Mouse (Mus musculus) midbrain, embryonic 10.5 days (tissue): ENCODE data around the gene Poc1a. TPM values are rescaled to one million over a fixed set of nuclear protein-coding genes. Genes with fewer than 3 reads are reported as not detected.
A peak's percentile ranks its signal among the peaks of the same experiment; 100 is the strongest.

ENCODE experiments used
- DNase-seq: peaks from one replicate; pipeline ENCODE4 v3.0.0-alpha.2; 2017; ENCODE audit warnings: low spot score
- H3K27ac ChIP-seq: fragments of 300-500 bp; sonication (generic); replicated peaks from 2 replicates; pipeline ENCODE4 v1.5.1; 2016; ENCODE audit warnings: mild to moderate bottlenecking
- H3K27me3 ChIP-seq: fragments of 300-500 bp; sonication (generic); 2 replicates; pipeline ENCODE4 v1.6.1; 2016; ENCODE audit warnings: low read depth, mild to moderate bottlenecking; ENCODE audit not compliant: poor library complexity, severe bottlenecking
- H3K36me3 ChIP-seq: fragments of 300-500 bp; sonication (generic); 2 replicates; pipeline ENCODE4 v1.6.1; 2016; ENCODE audit warnings: mild to moderate bottlenecking, moderate library complexity
- H3K4me1 ChIP-seq: fragments of 300-500 bp; sonication (generic); 2 replicates; pipeline ENCODE4 v1.6.1; 2016
- H3K4me3 ChIP-seq: fragments of 300-500 bp; sonication (generic); 2 replicates; pipeline ENCODE4 v1.5.1; 2016; ENCODE audit warnings: mild to moderate bottlenecking, moderate library complexity
- H3K9me3 ChIP-seq: fragments of 300-500 bp; sonication (generic); replicated peaks from 2 replicates; pipeline ENCODE4 v1.6.1; 2016; ENCODE audit warnings: mild to moderate bottlenecking
- WGBS: fragments of 180-500 bp; shearing (Covaris S2); methylation state at CpG from one replicate; pipeline ENCODE4 v1.1.7; 2016; 5-methylcytosine and 5-hydroxymethylcytosine counted together
- polyA plus RNA-seq: library from polyadenylated mRNA; unstranded; fragments of >200 nt; fragmentation: Nextera tagmentation; extraction: Ambion mirVana; gene quantifications from 2 replicates; pipeline ENCODE4 v1.2.1, GENCODE M21; 2016

The Poc1a gene
- polyA plus RNA-seq, 1 experiment from 2014 or later: 46.6 TPM

DNA sequence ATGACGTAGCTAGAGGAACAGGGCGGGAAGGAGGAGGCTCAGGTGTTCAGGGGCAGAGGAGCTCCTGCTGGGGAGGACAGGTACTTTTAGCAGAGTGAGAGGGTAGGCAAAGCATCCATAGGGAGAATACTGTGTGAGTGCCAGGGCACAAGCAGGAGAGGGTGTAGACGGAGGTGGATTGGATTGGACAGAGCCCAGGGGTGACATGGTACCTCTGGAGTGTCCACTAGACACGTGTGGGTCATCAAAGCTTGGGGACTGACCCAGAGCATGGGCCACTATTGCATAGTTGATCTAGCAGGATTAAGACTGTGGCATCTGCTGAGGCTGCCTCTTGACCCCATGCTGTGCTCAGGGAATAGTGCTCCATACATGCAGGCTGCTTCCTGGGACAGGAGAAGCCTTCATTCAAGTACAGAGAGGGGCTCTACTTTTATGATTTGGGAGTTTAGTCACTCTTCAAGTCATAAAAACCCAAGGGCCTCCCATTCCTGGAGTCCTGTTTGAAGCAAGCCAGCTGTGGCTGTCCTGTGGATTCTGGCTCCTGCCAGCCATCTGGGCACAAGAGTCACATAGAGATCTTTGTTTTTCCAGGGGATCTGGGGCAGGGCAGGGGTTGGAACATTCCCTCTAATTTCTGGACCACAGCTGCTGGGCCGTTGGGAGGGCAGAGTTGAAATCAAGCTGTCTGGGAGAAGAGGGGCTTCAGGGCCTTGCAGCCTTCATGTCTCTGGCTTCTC lies 48.1 kb downstream of the Poc1a start:
- H3K27me3 ChIP-seq: no peaks in the 10 kb centered on the region
- peaks cover 18% of the 10 kb centered on the region for H3K36me3 ChIP-seq
- H3K27ac ChIP-seq: 0 out of 2 replicates have a peak overlapping the region, but pooled peaks have one; percentile 7
- no peak overlapping the region for H3K4me3 ChIP-seq
- H3K9me3 ChIP-seq: no peaks in the 10 kb centered on the region
- 75% methylated on average over 5 of the region's 5 CpGs for WGBS
- H3K4me1 ChIP-seq: peaks cover 34% of the 10 kb centered on the region
- DNase-seq: no peak

DNA sequence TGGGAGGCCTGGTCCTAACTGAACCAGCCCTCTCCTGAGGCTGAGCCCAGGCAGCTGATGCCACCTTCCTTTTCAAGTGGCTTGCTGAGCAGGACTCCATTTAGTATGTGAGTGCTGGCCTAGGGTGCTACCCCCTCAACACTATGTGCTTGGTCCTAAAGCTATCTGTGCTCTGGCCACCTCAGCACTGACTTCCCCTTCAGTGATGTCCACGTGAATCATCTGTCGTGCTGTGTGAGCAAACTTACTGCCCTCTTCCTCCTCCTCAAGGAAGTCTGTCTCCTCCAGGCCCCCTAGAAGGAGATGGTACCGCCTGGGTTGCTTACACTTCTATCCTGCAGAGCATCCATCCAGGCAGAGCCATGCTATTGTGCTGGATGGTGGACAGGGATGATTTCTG lies 51.9 kb downstream of the Poc1a start:
- Histone ChIP-seq H3K27ac (no peak overlapping the region), H3K9me3 (no peaks in the 10 kb centered on the region)
- WGBS: 86% methylated on average over 3 of the region's 3 CpGs

DNA sequence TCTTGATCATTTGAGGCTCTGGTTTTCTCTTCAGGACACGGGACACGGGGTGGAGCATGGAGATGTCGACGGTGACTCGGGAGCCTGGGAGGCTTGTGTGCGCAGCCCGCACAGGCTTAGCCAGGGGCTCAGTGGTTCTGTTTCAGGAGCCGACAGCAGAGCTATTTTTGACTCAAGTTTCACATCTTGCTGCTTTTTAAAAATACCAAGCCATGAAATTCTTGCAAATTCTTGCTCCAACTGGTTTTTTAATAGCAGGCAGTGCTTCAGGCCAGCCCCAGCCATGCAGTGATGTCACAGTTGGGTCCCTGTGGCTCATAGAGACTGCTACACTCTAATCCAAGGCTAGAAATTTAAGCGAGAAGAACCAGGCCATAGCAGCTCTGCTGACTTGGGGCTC lies 56.8 kb downstream of the Poc1a start:
- peaks cover 3% of the 10 kb centered on the region; the same call in 1 of the 2 replicates for H3K36me3 ChIP-seq
- DNase-seq: no peak
- H3K4me1 ChIP-seq: peaks cover 60% of the 10 kb centered on the region
- H3K27ac ChIP-seq: peak overlapping the region; percentile 89
- 85% methylated on average over 9 of the region's 9 CpGs for WGBS
- no peaks in the 10 kb centered on the region for H3K27me3 ChIP-seq
- H3K9me3 ChIP-seq: no peaks in the 10 kb centered on the region
- H3K4me3 ChIP-seq: no peak overlapping the region

More for the DNA sequence above, 51.9 kb downstream of the Poc1a start:
- H3K36me3 ChIP-seq: peaks cover 21% of the 10 kb centered on the region
- H3K27me3 ChIP-seq: no peaks in the 10 kb centered on the region
- no peak for DNase-seq
- H3K4me3 ChIP-seq: no peak overlapping the region
- peaks cover 35% of the 10 kb centered on the region for H3K4me1 ChIP-seq

DNA sequence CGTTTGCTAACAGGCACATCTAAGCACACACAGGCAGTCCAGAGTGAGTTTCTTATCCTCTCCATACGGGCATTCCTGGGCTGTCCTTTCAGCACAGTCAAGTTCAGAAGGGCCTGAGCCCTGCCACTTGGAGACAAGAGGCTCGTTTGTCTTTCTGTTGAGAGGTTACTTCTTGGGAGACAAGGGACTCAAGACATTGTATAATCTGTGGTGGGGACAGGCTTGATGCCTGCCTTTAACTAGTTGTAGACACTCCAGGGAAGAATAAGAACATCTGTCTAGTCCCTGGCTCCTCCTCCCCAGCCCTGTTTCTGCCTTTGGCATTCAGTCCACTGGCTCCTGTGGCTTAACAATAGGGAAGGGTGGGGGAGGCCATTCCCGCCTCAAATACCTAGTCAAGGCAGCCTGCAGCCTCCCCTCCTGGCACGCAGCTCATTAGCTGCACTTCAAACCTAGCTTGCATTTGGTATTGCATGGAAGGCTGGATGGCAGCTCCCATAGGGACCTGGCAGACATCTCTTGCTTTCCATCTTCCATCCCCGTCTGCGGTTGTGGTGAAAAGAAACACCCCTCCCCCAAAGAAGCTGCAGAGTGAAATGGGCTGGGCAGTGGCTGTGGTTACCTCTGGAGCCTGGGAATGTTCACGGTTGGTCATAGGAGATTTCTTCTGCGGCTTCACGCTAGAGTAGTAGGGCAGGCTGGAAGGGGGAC lies 57.8 kb downstream of the Poc1a start:
- Histone ChIP-seq H3K36me3 (peaks cover 2% of the 10 kb centered on the region; the same call in 1 of the 2 replicates), H3K4me1 (peaks cover 62% of the 10 kb centered on the region), H3K4me3 (peak overlapping the region; percentile 30; the same call in 1 of the 2 replicates), H3K9me3 (no peaks in the 10 kb centered on the region), H3K27me3 (no peaks in the 10 kb centered on the region), H3K27ac (peak overlapping the region; percentile 89)
- WGBS: 11% methylated on average over 10 of the region's 10 CpGs
- DNase-seq: peak; percentile 71

DNA sequence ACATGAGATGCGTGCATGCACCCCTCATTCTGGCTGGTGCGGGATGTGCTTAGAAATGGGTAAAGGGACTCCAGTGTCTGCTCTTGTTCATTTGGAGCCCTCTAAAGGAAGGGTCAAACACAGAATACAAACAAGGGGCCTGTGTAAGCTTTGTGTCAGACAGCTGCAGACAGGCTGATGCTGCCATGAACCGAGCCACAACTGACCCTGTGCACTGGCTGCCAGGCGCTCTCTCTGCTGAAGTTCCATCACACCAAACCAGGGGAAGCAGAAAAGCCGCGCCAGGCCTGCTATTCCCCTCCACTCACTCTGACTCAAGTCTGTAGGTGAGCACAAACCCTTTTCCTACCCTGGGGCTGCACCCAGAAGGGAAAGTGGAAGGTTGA lies 58.3 kb downstream of the Poc1a start:
- peak; percentile 37 for DNase-seq
- WGBS: 41% methylated on average over 6 of the region's 6 CpGs
- Histone ChIP-seq H3K9me3 (no peaks in the 10 kb centered on the region), H3K4me1 (peaks cover 62% of the 10 kb centered on the region), H3K36me3 (peaks cover 2% of the 10 kb centered on the region; the same call in 1 of the 2 replicates), H3K27me3 (no peaks in the 10 kb centered on the region), H3K27ac (peak overlapping the region; percentile 89), H3K4me3 (peak overlapping the region; percentile 30; the same call in 1 of the 2 replicates)

DNA sequence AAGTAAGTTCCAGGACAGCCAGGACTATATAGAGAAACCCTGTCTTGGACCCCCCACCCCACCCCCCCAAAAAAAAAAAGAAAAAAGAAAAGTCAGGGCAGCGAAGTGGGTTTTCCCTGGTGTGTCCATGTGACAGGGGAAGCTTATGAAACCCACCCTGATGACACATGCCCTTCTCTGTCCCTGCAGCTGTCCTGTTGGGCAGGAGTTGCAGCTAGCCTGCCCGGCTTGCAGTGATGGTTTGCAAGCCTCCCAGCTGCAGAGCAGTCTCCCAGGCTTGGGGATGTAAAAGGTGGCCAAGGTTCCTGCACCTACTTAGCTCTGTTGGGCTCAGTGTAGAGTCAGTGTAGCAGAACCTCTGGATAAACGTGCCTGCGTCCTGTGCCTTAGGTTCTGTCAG lies 58.9 kb downstream of the Poc1a start:
- DNase-seq: no peak
- no peaks in the 10 kb centered on the region for H3K36me3 ChIP-seq
- peak overlapping the region; percentile 89 for H3K27ac ChIP-seq
- H3K27me3 ChIP-seq: no peaks in the 10 kb centered on the region
- no peaks in the 10 kb centered on the region for H3K9me3 ChIP-seq
- 86% methylated on average over 4 of the region's 4 CpGs for WGBS
- no peak overlapping the region for H3K4me3 ChIP-seq
- peaks cover 68% of the 10 kb centered on the region for H3K4me1 ChIP-seq

DNA sequence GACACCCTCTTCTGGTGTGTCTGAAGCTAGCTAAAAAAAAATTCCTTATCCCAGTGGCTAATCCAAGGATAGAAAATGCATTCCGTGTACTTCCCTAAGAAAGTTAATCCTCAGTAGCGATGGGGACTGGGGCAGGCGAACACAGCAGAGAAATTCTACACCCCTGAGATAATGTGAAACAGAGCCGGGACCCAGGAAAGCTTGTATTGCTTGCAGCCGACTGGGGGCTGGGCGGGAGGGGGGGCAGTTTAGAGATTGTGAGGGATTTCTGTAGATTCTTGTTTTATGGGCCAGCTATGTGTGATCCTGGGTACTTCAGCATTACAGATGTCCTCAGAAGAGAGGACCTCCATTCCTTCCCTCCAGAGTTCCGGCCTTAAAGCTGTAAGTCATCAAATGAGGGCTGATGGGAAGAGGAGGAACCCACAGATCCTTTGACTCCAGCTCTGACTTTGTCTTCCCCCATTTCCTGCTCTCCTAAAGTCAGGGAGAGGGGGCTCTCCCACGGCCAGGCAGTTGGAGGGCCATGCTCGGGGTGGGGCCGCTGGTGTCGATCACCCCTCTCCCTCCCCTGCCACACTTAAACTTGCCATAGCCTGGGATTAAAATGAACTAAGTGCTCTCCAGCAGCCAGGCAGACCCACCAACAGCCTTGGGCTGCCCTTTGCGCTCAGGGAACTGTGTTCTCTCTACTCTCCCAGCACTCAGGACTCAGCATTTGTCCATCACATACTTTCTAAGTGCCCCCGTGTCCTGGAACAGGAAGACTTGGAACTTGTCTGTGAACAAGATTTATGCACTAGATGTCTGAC lies 59.8 kb downstream of the Poc1a start:
- Histone ChIP-seq H3K4me1 (peaks cover 78% of the 10 kb centered on the region), H3K36me3 (no peaks in the 10 kb centered on the region), H3K9me3 (no peaks in the 10 kb centered on the region), H3K4me3 (no peak overlapping the region), H3K27ac (peak overlapping the region; percentile 72), H3K27me3 (no peaks in the 10 kb centered on the region)
- DNase-seq: no peak
- WGBS: 61% methylated on average over 13 of the region's 13 CpGs

DNA sequence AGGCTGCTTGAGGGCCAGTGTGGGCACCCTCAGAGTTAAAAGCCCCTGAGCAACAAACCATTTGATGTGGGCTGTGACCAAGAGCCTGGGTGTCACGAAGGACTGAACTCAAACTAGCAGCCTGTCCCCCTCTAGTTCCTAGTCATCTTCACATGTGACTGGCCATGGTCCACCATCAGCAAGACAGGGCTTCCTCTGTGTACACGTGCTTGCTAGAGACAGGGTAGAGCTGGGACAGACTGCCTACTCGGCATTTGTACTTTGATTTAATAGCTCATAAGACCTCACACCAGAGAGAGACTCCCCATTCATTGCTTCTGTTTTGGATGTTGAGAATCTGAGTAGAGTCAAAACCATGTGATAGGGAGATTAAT lies 60.4 kb downstream of the Poc1a start:
- Histone ChIP-seq H3K36me3 (no peaks in the 10 kb centered on the region), H3K27ac (peak overlapping the region; percentile 72; the same call in 1 of the 2 replicates), H3K4me3 (no peak overlapping the region), H3K27me3 (no peaks in the 10 kb centered on the region), H3K4me1 (peaks cover 80% of the 10 kb centered on the region), H3K9me3 (no peaks in the 10 kb centered on the region)
- no peak for DNase-seq
- WGBS: 79% methylated on average over 3 of the region's 3 CpGs

DNA sequence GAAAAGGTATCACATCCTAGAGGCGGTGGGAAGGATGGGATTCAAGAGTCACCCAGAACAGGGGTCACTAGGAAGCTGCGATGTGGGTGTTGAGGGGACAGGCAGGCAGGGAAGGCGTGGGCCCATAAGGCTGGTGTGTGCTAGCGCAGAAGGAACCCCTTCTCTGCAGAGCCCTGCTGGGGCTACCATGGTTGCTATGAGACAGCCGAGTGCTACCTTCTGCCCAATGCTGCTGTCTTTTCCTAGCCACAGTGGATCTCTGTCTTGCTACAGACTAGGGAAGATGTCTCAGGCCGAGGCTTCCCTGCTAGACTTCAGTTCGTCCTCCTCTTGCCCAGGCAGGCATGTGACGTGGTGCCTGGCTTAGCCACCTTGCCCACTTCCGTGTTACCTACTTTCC lies 61.7 kb downstream of the Poc1a start:
- DNase-seq: no peak
- Histone ChIP-seq H3K4me1 (peaks cover 69% of the 10 kb centered on the region), H3K36me3 (no peaks in the 10 kb centered on the region), H3K27me3 (no peaks in the 10 kb centered on the region), H3K27ac (peak overlapping the region; percentile 61), H3K9me3 (no peaks in the 10 kb centered on the region), H3K4me3 (no peak overlapping the region)
- 90% methylated on average over 9 of the region's 9 CpGs for WGBS

DNA sequence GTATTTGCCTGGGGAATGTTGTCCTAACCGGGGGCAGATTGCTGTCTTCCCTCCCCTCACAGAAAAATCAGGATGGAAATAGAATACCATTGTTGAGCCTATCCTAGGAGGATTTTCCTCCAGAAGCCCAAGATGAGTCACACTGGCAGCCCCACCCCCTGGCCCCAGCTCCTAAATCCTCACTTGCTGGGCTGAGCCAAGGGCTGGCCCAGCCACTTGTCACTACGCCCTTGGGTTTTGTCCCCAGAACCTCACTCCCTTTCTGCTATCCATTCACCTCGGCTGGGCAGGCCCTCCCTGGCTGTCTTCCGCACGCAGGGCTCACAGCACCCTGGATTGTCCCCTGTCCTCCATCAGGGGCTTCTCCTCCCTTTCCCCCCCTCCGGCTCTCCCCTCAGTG lies 64.3 kb downstream of the Poc1a start:
- Histone ChIP-seq H3K27ac (peak overlapping the region; percentile 79), H3K4me1 (peaks cover 47% of the 10 kb centered on the region), H3K9me3 (no peaks in the 10 kb centered on the region), H3K4me3 (no peak overlapping the region; the same call in 1 of the 2 replicates), H3K27me3 (no peaks in the 10 kb centered on the region), H3K36me3 (no peaks in the 10 kb centered on the region)
- WGBS: 19% methylated on average over 6 of the region's 6 CpGs
- peak; percentile 51 for DNase-seq

DNA sequence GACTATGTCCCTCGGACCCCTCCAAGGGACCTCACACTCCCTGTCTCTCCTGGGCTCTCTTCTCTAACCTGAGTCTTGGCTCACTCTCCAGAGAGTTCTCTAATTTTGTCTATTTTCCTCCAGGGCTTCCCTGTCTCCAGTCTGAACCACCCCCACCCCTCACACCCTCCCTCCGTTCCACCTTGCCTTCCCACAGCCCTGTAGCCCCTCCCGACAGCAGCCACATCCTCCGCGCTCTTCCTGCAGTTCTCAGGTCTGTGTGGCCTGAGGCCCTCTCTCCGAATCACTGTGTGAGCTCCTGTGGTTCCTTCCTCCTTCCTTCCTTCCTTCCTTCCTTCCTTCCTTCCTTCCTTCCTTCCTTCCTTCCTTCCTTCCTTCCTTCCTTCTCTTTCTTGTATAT lies 64.8 kb downstream of the Poc1a start:
- no peaks in the 10 kb centered on the region for H3K9me3 ChIP-seq
- H3K27ac ChIP-seq: peak overlapping the region; percentile 79
- no peaks in the 10 kb centered on the region for H3K36me3 ChIP-seq
- H3K4me3 ChIP-seq: no peak overlapping the region; the same call in 1 of the 2 replicates
- no peak for DNase-seq
- H3K27me3 ChIP-seq: no peaks in the 10 kb centered on the region
- 34% methylated on average over 6 of the region's 6 CpGs for WGBS
- peaks cover 42% of the 10 kb centered on the region for H3K4me1 ChIP-seq

DNA sequence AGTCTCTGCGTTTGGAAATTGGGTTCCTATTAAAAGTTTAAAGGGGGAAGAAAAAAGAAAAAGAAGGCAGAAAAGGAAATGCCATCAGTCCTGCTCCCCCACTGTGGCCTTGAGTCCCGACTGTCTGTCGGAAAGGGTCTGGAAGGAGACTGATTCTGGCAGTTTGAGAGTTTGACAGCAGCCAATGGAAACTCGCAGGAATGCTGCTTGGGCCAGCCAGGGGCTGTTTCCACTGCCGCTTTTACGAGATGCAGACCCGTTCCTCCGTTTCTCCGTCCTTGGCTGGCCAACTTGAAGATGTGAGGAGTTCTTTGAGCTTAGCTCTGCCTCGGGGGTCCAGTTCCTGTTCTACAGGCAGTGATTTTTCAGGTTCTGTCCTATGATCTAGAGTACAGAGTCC lies 67.4 kb downstream of the Poc1a start:
- WGBS: 78% methylated on average over 10 of the region's 10 CpGs
- peaks cover 8% of the 10 kb centered on the region for H3K36me3 ChIP-seq
- no peak overlapping the region for H3K4me3 ChIP-seq
- H3K27me3 ChIP-seq: no peaks in the 10 kb centered on the region
- DNase-seq: no peak
- H3K9me3 ChIP-seq: no peaks in the 10 kb centered on the region
- peaks cover 43% of the 10 kb centered on the region for H3K4me1 ChIP-seq
- no peak overlapping the region for H3K27ac ChIP-seq
